Mouse (Mus musculus) left cerebral cortex, postnatal 25 days (tissue): Measurements from ENCODE around the gene 4933415A04Rik. TPM values are rescaled to one million over a fixed set of nuclear protein-coding genes. Genes with fewer than 3 reads are reported as not detected.

Experiments
- DNase-seq, 2 experiments: peaks; one replicate each; pipeline ENCODE4 v3.0.0; 2022; ENCODE audit warnings: low spot score in 2 of 2, mixed read lengths in 1 of 2
- intact Hi-C: fragments of 180-260 bp; cut with DNase I; formaldehyde crosslinking; loops from one replicate; pipeline ENCODE4 v1.15.1; 2025
- total RNA-seq, 2 experiments: library from RNA; stranded (reverse); gene quantifications; 2 replicates each; pipeline ENCODE4 v1.2.3; 2021

4933415A04Rik gene
- total RNA-seq, 2 experiments from 2014 or later = 0.69 to 1.1 TPM

GRCm38 (mm10) chr11:43624341-43624740 lies 37.5 kb downstream of the 4933415A04Rik start:
- intact Hi-C loops = no loop called here
- DNase-seq = peak in 1 of 2 experiments; percentile 76

- DNase-seq = peak; percentile 47 to 66
- intact Hi-C loops = loop anchor here (5.0 kb wide), 1 partner anchor 56 kb away; the partner anchor contains the start of gene Pwwp2a
Measured at GRCm38 (mm10) chr11:43626300-43626926, 39.6 kb downstream of the 4933415A04Rik start.

DNA sequence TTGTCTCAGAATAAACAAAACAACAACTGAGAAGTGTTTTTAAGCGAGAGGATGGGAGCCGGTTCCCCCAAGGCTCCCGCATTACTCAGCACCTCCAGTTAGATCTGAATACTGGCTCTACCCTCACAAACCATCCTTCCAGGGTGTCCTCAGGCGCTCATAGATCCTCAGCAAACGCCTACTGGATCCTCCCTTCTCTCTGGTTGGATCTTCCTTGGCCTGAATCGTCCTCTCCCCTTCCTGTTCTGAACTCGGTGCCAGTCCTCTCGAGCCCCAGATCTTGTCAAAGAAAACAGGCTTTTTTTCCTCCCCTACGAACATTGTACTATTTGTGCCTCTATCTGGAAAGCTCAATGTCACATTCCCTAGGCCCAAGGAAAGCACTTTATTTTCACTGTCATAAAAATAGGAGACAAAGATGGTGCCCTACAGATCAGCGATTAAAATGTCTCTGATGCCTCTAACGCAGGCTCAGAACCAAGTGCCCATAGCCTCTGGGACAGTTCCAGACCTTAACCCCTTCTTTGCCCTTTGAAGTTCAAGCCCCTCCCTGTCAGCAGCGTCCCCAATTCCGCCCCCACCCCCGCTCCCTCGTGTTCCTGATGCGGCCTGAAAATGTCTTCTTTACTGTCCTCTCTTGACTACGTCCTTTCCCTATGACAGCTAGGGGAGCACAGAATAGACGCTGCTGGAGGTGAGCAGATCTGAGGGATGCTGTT lies 40.2 kb downstream of the 4933415A04Rik start:
- intact Hi-C loops = loop anchor here (5.0 kb wide), 1 partner anchor 55 kb away; the partner anchor contains the start of gene Pwwp2a
- peak in 1 of 2 experiments; percentile 63 for DNase-seq

DNA sequence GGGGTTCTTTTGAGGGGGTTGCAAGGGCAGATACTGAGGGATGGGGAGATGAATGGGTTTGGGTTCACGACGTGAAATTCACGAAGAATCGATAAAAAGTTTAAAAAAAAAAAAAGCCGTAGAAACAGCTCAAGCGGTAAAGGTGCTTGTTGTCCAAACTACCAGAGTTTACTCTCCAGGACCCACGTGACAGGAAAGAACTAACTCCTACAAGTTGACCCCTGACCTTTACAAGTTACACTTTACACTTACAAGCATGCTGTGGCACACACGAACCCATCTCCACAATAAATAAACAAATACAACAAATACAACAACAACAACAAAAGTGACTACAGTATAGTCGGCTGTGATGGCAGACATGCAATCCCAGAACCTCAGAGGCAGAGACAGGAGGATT lies 44.8 kb downstream of the 4933415A04Rik start:
- intact Hi-C loops = no loop called here
- no peak for DNase-seq

- DNase-seq = peak; percentile 42 to 78
- intact Hi-C loops = no loop called here
Measured at GRCm38 (mm10) chr11:43632566-43632965, 45.7 kb downstream of the 4933415A04Rik start.

- no peak for DNase-seq
- intact Hi-C loops = no loop called here
Measured at GRCm38 (mm10) chr11:43633165-43633564, 46.3 kb downstream of the 4933415A04Rik start.

GRCm38 (mm10) chr11:43633658-43634401 lies 47.0 kb downstream of the 4933415A04Rik start:
- intact Hi-C loops = no loop called here
- DNase-seq = peak; percentile 60 to 66

GRCm38 (mm10) chr11:43636761-43637160 lies 49.9 kb downstream of the 4933415A04Rik start:
- intact Hi-C loops = no loop called here
- DNase-seq = peak in 1 of 2 experiments; percentile 56

DNA sequence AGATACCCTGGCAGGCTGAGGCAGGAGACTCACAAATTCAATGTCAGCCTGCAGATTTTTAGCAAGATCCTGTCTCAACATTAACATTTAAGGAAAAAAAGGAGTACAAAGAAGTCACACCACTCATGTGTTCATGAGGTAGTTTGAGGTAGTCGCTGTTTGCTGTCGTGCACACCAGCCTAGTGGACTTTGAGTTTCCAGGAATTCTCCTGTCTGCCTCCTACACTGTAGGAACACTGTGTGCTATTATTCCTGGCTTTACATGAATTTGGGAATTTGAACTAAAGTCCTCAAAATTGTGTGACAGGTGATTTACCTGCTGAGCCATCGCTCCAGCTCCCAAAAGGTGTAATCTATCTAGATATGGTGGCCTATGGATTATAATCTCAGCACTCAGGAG lies 51.6 kb downstream of the 4933415A04Rik start:
- no peak for DNase-seq

More for the DNA sequence above, 51.6 kb downstream of the 4933415A04Rik start:
- intact Hi-C loops = no loop called here

Other genes with a start within 250 kb of the 4933415A04Rik start
- gene Pttg1, start 160.8 kb upstream of the 4933415A04Rik start, total RNA-seq = 10 to 100 TPM; 25.5 to 27.4 TPM
- 10 to 100 TPM; 54.8 to 55.7 TPM for gene Slu7, start 153.3 kb upstream of the 4933415A04Rik start, total RNA-seq
- gene C1qtnf2, start 112.8 kb upstream of the 4933415A04Rik start, total RNA-seq = 1 to 10 TPM; 1.6 to 1.8 TPM
- 1 to 10 TPM; 3.7 to 3.8 TPM for gene Ccnjl, start 58.3 kb upstream of the 4933415A04Rik start, total RNA-seq
- not detected for gene Fabp6, start 14.5 kb downstream of the 4933415A04Rik start, total RNA-seq
- gene Pwwp2a, start 95.0 kb downstream of the 4933415A04Rik start, total RNA-seq = 10 to 100 TPM; 53.8 to 61.9 TPM
- 10 to 100 TPM; 53.8 to 54.7 TPM for gene Ttc1, start 161.0 kb downstream of the 4933415A04Rik start, total RNA-seq